Mouse (Mus musculus): ENCODE results near the gene Wdtc1.

DNA sequence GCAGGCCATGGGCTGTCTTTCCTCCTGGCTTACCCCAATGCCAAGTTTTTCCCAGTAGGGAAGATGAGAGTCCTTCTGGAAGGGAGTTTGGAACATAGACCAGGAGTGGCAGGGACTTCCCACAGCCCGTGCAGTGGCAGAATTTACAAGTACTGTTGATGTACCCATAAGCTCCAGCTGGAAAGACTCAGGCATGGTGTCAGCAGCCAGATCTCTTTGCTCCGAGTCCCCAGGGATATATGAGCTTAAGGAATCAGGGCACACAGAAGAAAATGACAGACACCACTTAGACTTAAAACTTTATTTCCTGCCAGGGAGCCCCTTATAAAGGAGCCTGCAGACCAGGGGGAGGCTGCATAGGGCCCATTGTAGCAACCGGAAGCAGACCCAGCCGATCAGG lies 87.5 kb downstream of the Wdtc1 start:
- TF ChIP-seq ZC3H11A (IDR thresholded peaks at IDR 0.05; ENCODE audit: borderline replicate concordance, low read depth, low read length) (no peak), ZNF384 (IDR thresholded peaks at IDR 0.05; ENCODE audit: low read depth, low read length) (no peak)
